Mouse (Mus musculus) heart, postnatal 0 days (tissue): ENCODE results near the gene Dmkn.

ENCODE experiments used
- CTCF ChIP-seq: IDR thresholded peaks from 2 replicates; pipeline ENCODE4 v1.5.1; 2016; ENCODE audit warnings: antibody characterized with exemption, control low read depth, low read depth
- EP300 ChIP-seq: IDR thresholded peaks from 2 replicates; pipeline ENCODE4 v1.6.1; 2016; ENCODE audit warnings: antibody characterized with exemption, low read depth

- TF ChIP-seq CTCF = no peak
- no peak for TF ChIP-seq EP300
Measured at GRCm38 (mm10) chr7:30790141-30790540, 26.6 kb downstream of the Dmkn start.
